Mouse (Mus musculus) brain, embryonic 14.5 days (tissue): Measurements from ENCODE around the gene BC049715.

Experiments used
- CTCF ChIP-seq: fragments of 200-500 bp; IDR thresholded peaks from 2 replicates; pipeline ENCODE4 v1.5.1; 2012; ENCODE audit warnings: inconsistent platforms, mild to moderate bottlenecking, moderate library complexity, borderline replicate concordance; ENCODE audit not compliant: insufficient read depth, insufficient read length; ENCODE audit errors: extremely low read depth
- POLR2A ChIP-seq: fragments of 200-500 bp; IDR thresholded peaks from 2 replicates; pipeline ENCODE4 v1.6.1; 2012; ENCODE audit warnings: mild to moderate bottlenecking, inconsistent platforms, borderline replicate concordance; ENCODE audit not compliant: poor library complexity, insufficient read depth, insufficient read length, severe bottlenecking; ENCODE audit errors: extremely low read depth

GRCm38 (mm10) chr6:136845706-136846480 lies 18.5 kb downstream of the BC049715 start:
- TF ChIP-seq POLR2A (no peak), CTCF (no peak)
